Mouse (Mus musculus) retina, postnatal 1 day (tissue): ENCODE data around the gene Cldn9.

Source experiments
- DNase-seq: peaks from one replicate; pipeline ENCODE4 v3.0.0-alpha.2; 2012

Gene Cldn9

GRCm38 (mm10) chr17:23679127-23679835 is 4.5 kb downstream of the Cldn9 start, which contains the start of gene Cldn6:
TSS of gene Cldn6 (plus strand) at chr17:23679249.
- no peak for DNase-seq

GRCm38 (mm10) chr17:23677236-23677679 is 6.6 kb downstream of the Cldn9 start, which contains the start of gene Tnfrsf12a:
TSS of gene Tnfrsf12a (minus strand) at chr17:23677468.
- DNase-seq = peak; percentile 88

GRCm38 (mm10) chr17:23676473-23677031 is 7.3 kb downstream of the Cldn9 start:
- DNase-seq = peak; percentile 48

GRCm38 (mm10) chr17:23675564-23676281 is 8.1 kb downstream of the Cldn9 start:
- peak; percentile 15 for DNase-seq

GRCm38 (mm10) chr17:23675127-23675526 is 8.7 kb downstream of the Cldn9 start:
- DNase-seq = no peak

GRCm38 (mm10) chr17:23674271-23674952 is 9.4 kb downstream of the Cldn9 start:
- DNase-seq = no peak

GRCm38 (mm10) chr17:23673424-23674073 is 10.3 kb downstream of the Cldn9 start, which contains the start of the genes Hcfc1r1 and Thoc6:
TSS of gene Hcfc1r1 (plus strand) at chr17:23673596.
TSS of gene Thoc6 (minus strand) at chr17:23673882.
- DNase-seq = peak; percentile 96

- DNase-seq = no peak
These were observed 11.1 kb downstream of the Cldn9 start for GRCm38 (mm10) chr17:23672761-23673160.

- DNase-seq = no peak
These were observed 12.3 kb downstream of the Cldn9 start for GRCm38 (mm10) chr17:23671519-23671918.

GRCm38 (mm10) chr17:23670516-23671074 is 13.2 kb downstream of the Cldn9 start:
- no peak for DNase-seq

- DNase-seq = no peak
These were observed 18.3 kb downstream of the Cldn9 start for GRCm38 (mm10) chr17:23665511-23665910.

- DNase-seq = peak; percentile 74
These were observed 19.2 kb downstream of the Cldn9 start for GRCm38 (mm10) chr17:23664556-23665021.

GRCm38 (mm10) chr17:23661526-23661925 is 22.3 kb downstream of the Cldn9 start:
- DNase-seq = peak; percentile 34

- no peak for DNase-seq
These were observed 23.0 kb downstream of the Cldn9 start for GRCm38 (mm10) chr17:23660876-23661200.

GRCm38 (mm10) chr17:23660117-23660875 is 23.5 kb downstream of the Cldn9 start, which contains the start of gene Bicdl2:
TSS of gene Bicdl2 (plus strand) at chr17:23660506.
- DNase-seq = peak; percentile 16

GRCm38 (mm10) chr17:23658450-23658849 is 25.4 kb downstream of the Cldn9 start:
- DNase-seq = no peak

GRCm38 (mm10) chr17:23654410-23654809 is 29.4 kb downstream of the Cldn9 start:
- no peak for DNase-seq

- DNase-seq = no peak
These were observed 29.8 kb downstream of the Cldn9 start for GRCm38 (mm10) chr17:23654001-23654400.

GRCm38 (mm10) chr17:23653324-23653723 is 30.5 kb downstream of the Cldn9 start:
- DNase-seq = no peak

- no peak for DNase-seq
These were observed 32.5 kb downstream of the Cldn9 start for GRCm38 (mm10) chr17:23651363-23651762.

GRCm38 (mm10) chr17:23645894-23646293 is 37.9 kb downstream of the Cldn9 start:
- DNase-seq = no peak
